Mouse (Mus musculus): ENCODE data around the gene Abi1.
"Not testable (repeated sequence)": the region's sequence is repeated elsewhere in the genome, so short reads cannot be mapped to it uniquely, and the experiment has no call there.

DNA sequence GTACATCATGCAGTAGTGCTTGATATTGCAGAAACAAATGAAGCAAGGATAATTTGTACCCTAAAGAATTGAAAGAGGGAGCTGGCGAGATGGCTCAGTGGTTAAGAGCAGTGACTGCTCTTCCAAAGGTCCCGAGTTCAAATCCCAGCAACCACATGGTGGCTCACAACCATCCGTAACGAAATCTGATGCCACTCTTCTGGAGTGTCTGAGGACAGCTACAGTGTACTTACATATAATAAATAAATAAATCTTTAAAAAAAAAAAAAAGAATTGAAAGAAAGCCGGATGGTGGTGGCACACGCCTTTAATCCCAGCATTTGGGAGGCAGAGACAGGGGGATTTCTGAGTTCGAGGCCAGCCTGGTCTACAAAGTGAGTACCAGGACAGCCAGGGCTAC, 649 bp upstream of the Abi1 start:
- not testable (repeated sequence) for TF ChIP-seq POLR2A (IDR thresholded peaks at IDR 0.05; ENCODE audit: control insufficient read depth, extremely low read depth, insufficient read depth, low read length, poor library complexity); CTCF (IDR thresholded peaks at IDR 0.05; ENCODE audit: borderline replicate concordance, control insufficient read depth, extremely low read depth, insufficient read depth, low read length, poor library complexity)
